Mouse (Mus musculus): ENCODE results near the gene Asrgl1. TPM values are rescaled to one million over a fixed set of nuclear protein-coding genes. Genes with fewer than 3 reads are reported as not detected.

Gene Asrgl1
- 3.2 and 6.8 TPM in 2 replicates for polyA plus RNA-seq (2012; rRNA removed; ENCODE audit: low replicate concordance)

GRCm38 (mm10) chr19:9135512-9136331 lies at the start of gene Asrgl1:
Gene Asrgl1, minus strand, starts transcription at chr19:9135636.

DNA sequence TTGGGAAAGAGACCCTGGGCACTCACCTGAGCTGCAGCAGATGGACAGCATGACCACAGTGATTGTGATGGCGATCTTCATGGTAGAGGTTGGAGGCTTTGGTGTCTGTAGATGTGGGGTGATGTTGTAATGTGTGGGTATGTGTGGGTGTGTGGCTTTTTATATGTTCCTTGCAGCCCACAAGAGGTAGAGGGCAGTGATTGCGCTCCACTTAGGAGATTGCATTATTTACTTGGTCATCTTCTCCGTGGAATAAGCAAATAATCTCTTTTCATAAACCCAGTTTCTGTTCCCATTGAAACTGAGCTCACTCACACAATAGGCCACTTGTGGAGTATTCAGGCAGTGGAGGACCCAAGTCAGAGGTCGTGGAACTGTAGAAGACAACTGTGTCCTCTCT lies 47.6 kb downstream of the Asrgl1 start, which contains the start of gene Scgb1a1:
Scgb1a1 (minus strand) TSS at position 138 of the 400 bp plus-strand sequence.

Other genes with a start within 250 kb of the Asrgl1 start
- gene 1810009A15Rik, start 246.8 kb downstream of the Asrgl1 start, polyA plus RNA-seq (2012; rRNA removed; ENCODE audit: low replicate concordance) = 25.8 and 26.2 TPM in 2 replicates
- gene Gm49416, start 246.7 kb downstream of the Asrgl1 start, polyA plus RNA-seq (2012; rRNA removed; ENCODE audit: low replicate concordance) = 0.34 TPM in 1 of 2 replicates, not detected in the other
- gene Ints5, start 242.6 kb downstream of the Asrgl1 start, polyA plus RNA-seq (2012; rRNA removed; ENCODE audit: low replicate concordance) = 19.2 and 38.4 TPM in 2 replicates
- gene Ganab, start 237.6 kb downstream of the Asrgl1 start, polyA plus RNA-seq (2012; rRNA removed; ENCODE audit: low replicate concordance) = 101 and 184 TPM in 2 replicates
- 78.6 and 99.5 TPM in 2 replicates for gene B3gat3, start 215.3 kb downstream of the Asrgl1 start, polyA plus RNA-seq (2012; rRNA removed; ENCODE audit: low replicate concordance)
- 13.6 and 15.0 TPM in 2 replicates for gene Rom1, start 206.3 kb downstream of the Asrgl1 start, polyA plus RNA-seq (2012; rRNA removed; ENCODE audit: low replicate concordance)
- 53.7 and 84.8 TPM in 2 replicates for gene Eml3, start 206.1 kb downstream of the Asrgl1 start, polyA plus RNA-seq (2012; rRNA removed; ENCODE audit: low replicate concordance)
- gene Mta2, start 193.8 kb downstream of the Asrgl1 start, polyA plus RNA-seq (2012; rRNA removed; ENCODE audit: low replicate concordance) = 20.1 and 44.4 TPM in 2 replicates
- 15.9 and 30.2 TPM in 2 replicates for gene Tut1, start 181.8 kb downstream of the Asrgl1 start, polyA plus RNA-seq (2012; rRNA removed; ENCODE audit: low replicate concordance)
- gene Eef1g, start 168.6 kb downstream of the Asrgl1 start, polyA plus RNA-seq (2012; rRNA removed; ENCODE audit: low replicate concordance) = 255 and 492 TPM in 2 replicates
- 56.5 and 94.9 TPM in 2 replicates for gene Ahnak, start 146.4 kb downstream of the Asrgl1 start, polyA plus RNA-seq (2012; rRNA removed; ENCODE audit: low replicate concordance)
- 0.49 and 24.9 TPM in 2 replicates for gene Scgb1a1, start 47.7 kb downstream of the Asrgl1 start, polyA plus RNA-seq (2012; rRNA removed; ENCODE audit: low replicate concordance)

Measured in subcutaneous adipose tissue, adult 2 months (tissue).